Comparison of ENCODE assay signal across 8 mouse cellular contexts in genomic region chr6:70752351-70752750, GRCm38 (mm10). TPM values are rescaled to one million over a fixed set of nuclear protein-coding genes. Genes with fewer than 3 reads are reported as not detected.
DNase-seq lines count a peak whose midpoint lies in the region; ATAC-seq lines count a peak whose summit lies in the region.

No protein-coding gene starts in this region.

- H3K9me3 ChIP-seq in neural tube, embryonic 15.5 days (replicated peaks) = no peaks in the 10 kb centered on the region
- no peaks in the 10 kb centered on the region for H3K9me3 ChIP-seq in liver, embryonic 13.5 days (replicated peaks)

- H3K27me3 ChIP-seq in neural tube, embryonic 15.5 days (replicated peaks) = no peaks in the 10 kb centered on the region
- H3K27me3 ChIP-seq in liver, embryonic 13.5 days = no peaks in the 10 kb centered on the region

- H3K27ac ChIP-seq in neural tube, embryonic 15.5 days (replicated peaks) = no peak overlapping the region
- peak overlapping the region; percentile 76 for H3K27ac ChIP-seq in liver, embryonic 13.5 days

- no peaks in the 10 kb centered on the region for H3K36me3 ChIP-seq in neural tube, embryonic 15.5 days
- H3K36me3 ChIP-seq in liver, embryonic 13.5 days = no peaks in the 10 kb centered on the region

- DNase-seq in gastrocnemius, adult 18-20 months (ENCODE audit: low spot score) = peak; percentile 11
- DNase-seq in gastrocnemius, postnatal 4 days (ENCODE audit: low spot score in 2 of 2) = no peak
- DNase-seq in neural tube, embryonic 10.5 days (ENCODE audit: extremely low spot score, low spot score) = peak; percentile 31
- DNase-seq in embryo, embryonic 10 days (ENCODE audit: low spot score) = peak; percentile 59
- DNase-seq in liver, embryonic 13.5 days = peak; percentile 63
- DNase-seq in spleen, postnatal 14 days (ENCODE audit: low spot score in 2 of 2) = peak; percentile 57 to 70
- no peak for DNase-seq in right cerebral cortex, postnatal 25 days

- ATAC-seq in neural tube, embryonic 15.5 days (ENCODE audit: low FRiP score) = no peak
- peak; percentile 81 for ATAC-seq in liver, embryonic 13.5 days (ENCODE audit: low read depth)

- H3K4me3 ChIP-seq in neural tube, embryonic 15.5 days (replicated peaks) = no peak overlapping the region
- peak overlapping the region; percentile 16 for H3K4me3 ChIP-seq in liver, embryonic 13.5 days (replicated peaks)

- H3K4me1 ChIP-seq in neural tube, embryonic 15.5 days = no peaks in the 10 kb centered on the region
- H3K4me1 ChIP-seq in liver, embryonic 13.5 days (replicated peaks) = peaks cover 11% of the 10 kb centered on the region

- WGBS in neural tube, embryonic 15.5 days = 57% methylated on average over 8 of the region's 8 CpGs
- 10% methylated on average over 8 of the region's 8 CpGs for WGBS in liver, embryonic 13.5 days (ENCODE audit: insufficient replicate concordance)

- H3K9ac ChIP-seq in neural tube, embryonic 15.5 days (replicated peaks) = no peak overlapping the region
- H3K9ac ChIP-seq in liver, embryonic 13.5 days = peak overlapping the region; percentile 38; the same call in 1 of the 2 replicates

- H3K4me2 ChIP-seq in neural tube, embryonic 15.5 days = no peak overlapping the region
- H3K4me2 ChIP-seq in liver, embryonic 13.5 days = peak overlapping the region; percentile 51

RNA-seq across cellular contexts. Expression of gene Rpia, which starts 39.7 kb away (rescaled TPM):
- total RNA-seq in gastrocnemius, adult 18-20 months (2021) = 10 to 100 TPM; 15.8 to 16.0 TPM
- total RNA-seq in gastrocnemius, postnatal 4 days (2021) = 10 to 100 TPM; 10.8 to 11.1 TPM
- 3.2 and 3.4 TPM in 2 replicates for polyA plus RNA-seq in neural tube, embryonic 15.5 days (2015; fragmentation: Nextera tagmentation; extraction: Ambion mirVana)
- 3.7 and 4.5 TPM in 2 replicates for polyA plus RNA-seq in liver, embryonic 13.5 days (2015; fragmentation: Nextera tagmentation; extraction: Ambion mirVana)

Comparison
In these comparisons a context has a peak if more than half of its experiments do, and no peak if none do; other contexts are left out.
1. DNase-seq: peak in gastrocnemius, adult 18-20 months (single experiment), neural tube, embryonic 10.5 days (single experiment), embryo, embryonic 10 days (single experiment), liver, embryonic 13.5 days (single experiment) and spleen, postnatal 14 days (2 of 2); none in gastrocnemius, postnatal 4 days (0 of 2) and right cerebral cortex, postnatal 25 days (single experiment).